Mouse (Mus musculus): ENCODE results near the gene Adgre5. TPM values are rescaled to one million over a fixed set of nuclear protein-coding genes. Genes with fewer than 3 reads are reported as not detected.
A peak's percentile ranks its signal among the peaks of the same experiment; 100 is the strongest.

Adgre5 gene
- polyA plus RNA-seq, 1 experiment from 2014 or later = 17.1 TPM

DNA sequence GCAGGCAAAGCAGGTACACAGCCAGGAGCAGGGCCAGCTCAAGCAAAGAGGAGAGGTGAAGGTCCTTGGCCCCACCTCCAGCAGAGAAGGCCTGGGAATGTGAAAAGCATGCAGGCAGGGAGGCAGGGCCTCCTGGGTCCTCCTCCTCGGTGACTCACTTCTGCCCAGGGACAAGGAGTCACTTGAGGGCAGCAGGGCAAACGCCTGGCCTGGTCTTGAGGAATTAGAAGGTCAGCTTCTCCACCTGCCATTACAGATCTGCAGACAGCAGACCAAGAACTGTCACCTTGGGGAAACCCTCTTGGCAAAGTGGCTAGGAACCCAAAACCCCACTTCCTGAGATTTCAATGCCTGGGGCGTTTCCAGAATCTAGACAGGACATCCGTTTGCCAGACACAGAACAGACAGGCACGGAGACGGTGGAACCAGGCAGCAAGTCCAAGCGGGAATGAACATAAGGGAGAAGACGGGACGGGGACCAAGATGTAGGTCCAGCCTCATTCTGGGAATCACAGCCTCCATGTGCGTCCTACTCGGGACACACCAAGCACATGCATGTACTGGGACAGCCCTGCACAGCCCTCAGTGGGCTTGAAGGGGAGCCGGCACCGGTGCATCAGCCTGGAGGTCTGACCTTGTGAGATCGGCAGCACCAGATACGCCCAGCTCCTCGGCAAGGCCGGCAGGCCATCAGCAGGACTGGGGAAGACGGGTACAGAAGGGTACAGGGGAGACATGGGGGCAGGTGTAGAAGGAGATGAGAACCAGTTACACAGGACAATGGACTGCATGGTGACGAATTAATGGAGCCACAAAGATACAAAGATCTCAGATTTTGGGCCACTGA, 43.5 kb downstream of the Adgre5 start:
- DNase-seq (ENCODE audit: low spot score) = peak; percentile 84
- WGBS = 36% methylated on average over 19 of the region's 19 CpGs
- peak overlapping the region; percentile 94 for H3K27ac ChIP-seq (replicated peaks)
- peak overlapping the region; percentile 98 for H3K4me2 ChIP-seq (replicated peaks; ENCODE audit: low read depth)
- TF ChIP-seq EP300 (optimal IDR thresholded peaks at IDR 0.05) (no peak), CTCF (IDR thresholded peaks at IDR 0.05; ENCODE audit: low read depth) (0 out of 2 replicates have a peak, but pooled peaks have one; percentile 15)
- H3K9ac ChIP-seq (ENCODE audit: low read length) = peak overlapping the region; percentile 94
- no peaks in the 10 kb centered on the region for H3K9me3 ChIP-seq (ENCODE audit: control insufficient read depth, low read length)
- H3K36me3 ChIP-seq (ENCODE audit: control insufficient read depth, insufficient read depth, low read length) = peaks cover 1% of the 10 kb centered on the region
- peaks cover 7% of the 10 kb centered on the region for H3K4me1 ChIP-seq (replicated peaks; ENCODE audit: control insufficient read depth, insufficient read depth)
- no peaks in the 10 kb centered on the region for H3K27me3 ChIP-seq (ENCODE audit: control insufficient read depth, insufficient read depth, low read length)
- peak; percentile 69 for ATAC-seq (ENCODE audit: low FRiP score, low TSS enrichment)
- peak overlapping the region; percentile 84 for H3K4me3 ChIP-seq (ENCODE audit: low read depth, low read length)

DNA sequence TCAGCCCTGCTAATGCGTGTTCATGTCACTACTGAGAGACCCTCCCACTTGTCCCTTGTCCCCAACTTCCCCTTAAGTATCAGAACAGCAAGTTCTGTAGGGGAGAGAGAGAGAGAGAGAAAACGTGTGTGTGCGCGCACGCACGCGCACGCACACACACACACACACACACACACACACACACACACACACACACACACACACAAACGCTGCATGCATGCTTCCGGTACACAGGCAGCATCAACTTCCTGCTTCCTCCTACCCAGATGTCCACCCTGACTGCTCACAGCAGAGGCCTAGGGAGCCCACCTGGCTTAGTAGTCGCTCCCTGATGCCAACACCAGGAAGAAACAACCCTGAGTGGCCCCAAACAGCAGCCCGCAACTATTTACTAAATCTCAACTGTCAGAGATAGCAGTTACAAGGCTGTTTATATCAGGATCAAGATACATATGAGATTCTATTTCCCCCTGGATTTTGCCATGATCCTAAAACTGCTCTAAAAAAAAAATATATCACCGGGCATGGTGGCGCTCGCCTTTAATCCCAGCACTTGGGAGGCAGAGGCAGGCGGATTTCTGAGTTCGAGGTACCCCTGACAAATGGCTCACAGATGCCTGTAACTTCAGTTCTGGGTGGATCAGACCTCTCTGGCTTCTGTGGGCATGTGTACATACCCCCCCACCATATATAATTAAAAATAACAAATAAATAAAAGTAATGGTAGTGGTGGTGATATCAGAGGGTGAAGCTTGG, 45.6 kb downstream of the Adgre5 start:
- no peak overlapping the region for H3K4me2 ChIP-seq (replicated peaks; ENCODE audit: low read depth)
- no peaks in the 10 kb centered on the region for H3K27me3 ChIP-seq (ENCODE audit: control insufficient read depth, insufficient read depth, low read length)
- ATAC-seq (ENCODE audit: low FRiP score, low TSS enrichment) (no peak), DNase-seq (ENCODE audit: low spot score) (peak; percentile 31)
- no peak overlapping the region for H3K4me3 ChIP-seq (ENCODE audit: low read depth, low read length)
- H3K9ac ChIP-seq (ENCODE audit: low read length) = no peak overlapping the region
- WGBS = 79% methylated on average over 17 of the region's 17 CpGs
- peaks cover 7% of the 10 kb centered on the region for H3K4me1 ChIP-seq (replicated peaks; ENCODE audit: control insufficient read depth, insufficient read depth)
- TF ChIP-seq CTCF (IDR thresholded peaks at IDR 0.05; ENCODE audit: low read depth) (no peak), EP300 (optimal IDR thresholded peaks at IDR 0.05) (no peak)
- H3K36me3 ChIP-seq (ENCODE audit: control insufficient read depth, insufficient read depth, low read length) = peaks cover 18% of the 10 kb centered on the region
- no peaks in the 10 kb centered on the region for H3K9me3 ChIP-seq (ENCODE audit: control insufficient read depth, low read length)
- peak overlapping the region; percentile 24; the same call in 1 of the 2 replicates for H3K27ac ChIP-seq (replicated peaks)

DNA sequence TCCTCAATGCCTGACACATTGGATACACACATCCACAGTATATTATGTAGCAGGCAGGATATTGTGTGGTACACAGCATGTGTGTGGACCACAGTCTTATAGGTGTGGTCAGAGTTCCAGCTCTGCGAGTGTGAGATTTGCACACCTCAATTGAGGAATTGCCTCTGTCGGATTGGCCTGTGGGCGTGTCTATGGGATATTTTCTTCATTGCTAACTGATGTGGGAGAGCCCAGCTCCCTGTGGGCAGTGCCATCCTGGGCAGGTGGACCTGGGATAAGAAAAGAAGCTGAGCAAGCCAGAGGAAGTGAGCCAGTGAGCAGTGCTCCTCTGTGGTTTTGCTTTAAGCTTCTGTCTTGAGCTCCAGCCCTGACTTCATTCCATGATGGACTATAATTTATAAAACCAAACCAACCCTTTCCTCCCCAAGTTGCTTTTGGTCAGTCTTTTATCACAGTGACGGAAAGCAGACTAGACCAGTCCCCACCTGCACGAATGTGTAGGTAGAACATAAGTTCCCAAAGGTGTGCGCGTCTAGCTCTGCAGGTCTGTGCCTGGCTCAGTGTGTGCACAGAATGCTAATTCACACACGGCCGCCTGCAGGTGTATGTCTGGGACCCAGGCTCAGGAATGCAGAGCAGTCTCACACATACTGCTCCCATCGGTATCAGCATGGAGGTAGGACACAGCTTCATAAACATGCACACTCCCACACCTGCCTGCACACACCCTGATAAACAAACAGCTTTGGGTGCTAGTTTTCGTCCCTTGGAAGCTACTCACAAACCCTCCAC, 46.6 kb downstream of the Adgre5 start:
- Histone ChIP-seq H3K9ac (ENCODE audit: low read length) (no peak overlapping the region; the same call in 1 of the 2 replicates), H3K27me3 (ENCODE audit: control insufficient read depth, insufficient read depth, low read length) (no peaks in the 10 kb centered on the region), H3K4me1 (replicated peaks; ENCODE audit: control insufficient read depth, insufficient read depth) (peaks cover 7% of the 10 kb centered on the region), H3K4me3 (ENCODE audit: low read depth, low read length) (no peak overlapping the region), H3K9me3 (ENCODE audit: control insufficient read depth, low read length) (no peaks in the 10 kb centered on the region), H3K4me2 (replicated peaks; ENCODE audit: low read depth) (no peak overlapping the region), H3K27ac (replicated peaks) (peak overlapping the region; percentile 61), H3K36me3 (ENCODE audit: control insufficient read depth, insufficient read depth, low read length) (peaks cover 18% of the 10 kb centered on the region)
- WGBS = 54% methylated on average over 11 of the region's 11 CpGs
- ATAC-seq (ENCODE audit: low FRiP score, low TSS enrichment) (peak; percentile 40; the same call in 1 of the 2 replicates), DNase-seq (ENCODE audit: low spot score) (peak; percentile 42)
- no peak for TF ChIP-seq EP300 (optimal IDR thresholded peaks at IDR 0.05)
- no peak for TF ChIP-seq CTCF (IDR thresholded peaks at IDR 0.05; ENCODE audit: low read depth)

DNA sequence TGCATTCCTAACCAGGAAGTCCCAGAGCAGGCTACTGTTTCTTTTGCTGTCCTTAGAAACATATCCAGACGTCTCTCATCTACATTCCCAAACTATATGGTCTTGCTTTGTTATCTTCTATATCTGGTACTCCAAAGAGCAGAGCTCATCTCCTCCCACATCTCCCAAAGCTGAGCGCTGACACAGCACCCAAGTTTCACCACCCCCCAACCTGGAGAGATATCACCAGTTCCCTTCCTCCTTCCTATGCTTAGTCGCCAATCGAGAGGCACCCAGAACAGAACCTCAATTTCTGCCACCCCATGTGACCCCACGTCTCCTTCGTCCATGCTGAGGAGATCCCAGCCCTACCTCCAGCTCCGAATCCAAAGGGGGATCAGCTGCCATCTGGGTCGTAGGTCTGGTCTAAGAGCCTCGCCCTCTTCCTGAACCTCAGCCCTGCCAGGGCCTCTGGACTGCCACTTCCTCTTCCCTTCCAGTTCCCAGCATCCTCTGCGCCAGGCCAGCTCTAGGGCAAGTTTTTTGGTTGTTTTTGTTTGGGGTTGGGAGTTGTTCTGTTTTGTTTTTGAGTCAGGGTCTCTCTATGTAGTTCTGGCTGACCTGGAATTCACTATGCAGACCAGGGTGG, 47.4 kb downstream of the Adgre5 start:
- no peak for ATAC-seq (ENCODE audit: low FRiP score, low TSS enrichment)
- TF ChIP-seq CTCF (IDR thresholded peaks at IDR 0.05; ENCODE audit: low read depth) = no peak
- no peak for TF ChIP-seq EP300 (optimal IDR thresholded peaks at IDR 0.05)
- WGBS = 74% methylated on average over 10 of the region's 10 CpGs

DNA sequence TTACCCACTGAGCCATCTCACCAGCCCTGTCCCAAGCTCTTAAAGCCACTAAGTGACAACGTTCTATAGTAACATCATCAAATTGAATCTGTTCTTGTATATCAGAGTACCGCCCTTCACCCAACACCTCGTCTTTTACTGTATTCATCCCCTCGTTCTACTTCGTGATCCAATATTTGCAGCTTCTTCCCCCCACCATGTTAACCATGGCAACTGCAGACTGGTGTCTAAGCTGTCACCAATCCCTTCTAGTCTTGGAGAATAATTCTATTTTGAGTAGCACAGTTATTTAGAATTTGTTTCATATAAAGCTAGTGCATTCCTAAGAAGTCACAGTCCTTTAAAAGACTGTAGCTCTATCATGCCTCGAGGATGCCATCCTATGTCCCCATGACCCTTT, 51.9 kb downstream of the Adgre5 start:
- DNase-seq (ENCODE audit: low spot score) = no peak
- H3K27me3 ChIP-seq (ENCODE audit: control insufficient read depth, insufficient read depth, low read length) = no peaks in the 10 kb centered on the region
- WGBS = 89% methylated on average over 6 of the region's 6 CpGs
- no peak overlapping the region for H3K4me2 ChIP-seq (replicated peaks; ENCODE audit: low read depth)
- no peaks in the 10 kb centered on the region for H3K9me3 ChIP-seq (ENCODE audit: control insufficient read depth, low read length)
- H3K4me1 ChIP-seq (replicated peaks; ENCODE audit: control insufficient read depth, insufficient read depth) = no peaks in the 10 kb centered on the region; the same call in 1 of the 2 replicates
- TF ChIP-seq CTCF (IDR thresholded peaks at IDR 0.05; ENCODE audit: low read depth) = no peak
- TF ChIP-seq EP300 (optimal IDR thresholded peaks at IDR 0.05) = no peak
- peaks cover 28% of the 10 kb centered on the region for H3K36me3 ChIP-seq (ENCODE audit: control insufficient read depth, insufficient read depth, low read length)
- ATAC-seq (ENCODE audit: low FRiP score, low TSS enrichment) = no peak
- H3K27ac ChIP-seq (replicated peaks) = no peak overlapping the region
- no peak overlapping the region for H3K4me3 ChIP-seq (ENCODE audit: low read depth, low read length)
- no peak overlapping the region for H3K9ac ChIP-seq (ENCODE audit: low read length)

More for the DNA sequence above, 47.4 kb downstream of the Adgre5 start:
- H3K27ac ChIP-seq (replicated peaks) = peak overlapping the region; percentile 61; the same call in 1 of the 2 replicates
- H3K4me3 ChIP-seq (ENCODE audit: low read depth, low read length) = no peak overlapping the region
- H3K9me3 ChIP-seq (ENCODE audit: control insufficient read depth, low read length) = no peaks in the 10 kb centered on the region
- H3K9ac ChIP-seq (ENCODE audit: low read length) = peak overlapping the region; percentile 8
- peaks cover 7% of the 10 kb centered on the region for H3K4me1 ChIP-seq (replicated peaks; ENCODE audit: control insufficient read depth, insufficient read depth)
- DNase-seq (ENCODE audit: low spot score) = peak; percentile 41
- H3K4me2 ChIP-seq (replicated peaks; ENCODE audit: low read depth) = no peak overlapping the region
- peaks cover 18% of the 10 kb centered on the region for H3K36me3 ChIP-seq (ENCODE audit: control insufficient read depth, insufficient read depth, low read length)
- H3K27me3 ChIP-seq (ENCODE audit: control insufficient read depth, insufficient read depth, low read length) = no peaks in the 10 kb centered on the region

Data from stomach, postnatal 0 days (tissue).